Comparison of ENCODE assay signal across 32 mouse cellular contexts in the genomic region with DNA sequence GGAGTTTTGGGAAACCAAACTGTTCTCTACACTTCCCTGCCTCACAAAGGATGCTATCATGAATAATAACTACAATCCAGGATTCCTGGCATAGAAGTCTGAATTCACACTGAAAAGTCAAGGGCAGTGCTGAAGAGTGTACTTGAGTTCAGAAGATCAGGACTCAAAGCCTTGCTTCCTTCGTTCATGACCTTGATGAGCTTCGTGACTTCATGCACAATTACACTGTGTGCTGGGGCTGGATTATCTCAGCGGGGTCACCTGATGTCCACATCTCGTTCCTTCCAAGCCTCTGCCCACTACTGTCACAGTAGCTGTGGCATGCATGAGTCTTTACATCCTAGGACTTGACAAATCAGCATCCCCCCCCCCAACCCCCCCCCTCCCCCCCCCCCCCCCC. TPM values are rescaled to one million over a fixed set of nuclear protein-coding genes. Genes with fewer than 3 reads are reported as not detected.
DNase-seq lines count a peak whose midpoint lies in the region; ATAC-seq lines count a peak whose summit lies in the region.
"Had no signal": no experiment of that assay in that cellular context is flagged by ENCODE, and none has a peak within 500 bp of the region (broad histone marks: within the 10 kb centered on the region; RNA-seq: fewer than 3 reads in every experiment).

No protein-coding gene starts in this region.

- no peak for ATAC-seq in midbrain, embryonic 15.5 days (replicated peaks)
- ATAC-seq: activated CD4-positive, CD25-positive, alpha-beta regulatory T cell, adult 4 months; forebrain, embryonic 15.5 days; intestine, postnatal 0 days had no signal

- H3K4me1 ChIP-seq in midbrain, embryonic 15.5 days, result no peaks in the 10 kb centered on the region
- H3K4me1 ChIP-seq: embryonic facial prominence, embryonic 10.5 days; embryonic facial prominence, embryonic 13.5 days; forebrain, embryonic 12.5 days; forebrain, embryonic 15.5 days; heart, embryonic 12.5 days; heart, embryonic 15.5 days; hindbrain, embryonic 10.5 days; hindbrain, embryonic 15.5 days had no signal

- H3K4me2 ChIP-seq in midbrain, embryonic 15.5 days, result no peak overlapping the region
- H3K4me2 ChIP-seq: embryonic facial prominence, embryonic 13.5 days; forebrain, embryonic 12.5 days; forebrain, embryonic 15.5 days; heart, embryonic 12.5 days; heart, embryonic 15.5 days; hindbrain, embryonic 15.5 days had no signal

- no peaks in the 10 kb centered on the region for H3K36me3 ChIP-seq in midbrain, embryonic 15.5 days (replicated peaks)
- H3K36me3 ChIP-seq: embryonic facial prominence, embryonic 10.5 days; embryonic facial prominence, embryonic 13.5 days; forebrain, embryonic 12.5 days; forebrain, embryonic 15.5 days; heart, embryonic 12.5 days; heart, embryonic 15.5 days; hindbrain, embryonic 10.5 days; hindbrain, embryonic 15.5 days had no signal

- H3K4me3 ChIP-seq in midbrain, embryonic 15.5 days, result no peak overlapping the region
- H3K4me3 ChIP-seq: embryonic facial prominence, embryonic 10.5 days; embryonic facial prominence, embryonic 13.5 days; erythroblast, embryonic 14.5 days; forebrain, embryonic 12.5 days; forebrain, embryonic 15.5 days; heart, embryonic 12.5 days; heart, embryonic 15.5 days; hindbrain, embryonic 10.5 days; hindbrain, embryonic 15.5 days had no signal

- H3K27me3 ChIP-seq in midbrain, embryonic 15.5 days (replicated peaks), result no peaks in the 10 kb centered on the region
- H3K27me3 ChIP-seq: embryonic facial prominence, embryonic 13.5 days; forebrain, embryonic 15.5 days; heart, embryonic 12.5 days; heart, embryonic 15.5 days; hindbrain, embryonic 15.5 days had no signal

- H3K9ac ChIP-seq in midbrain, embryonic 15.5 days, result no peak overlapping the region
- H3K9ac ChIP-seq: embryonic facial prominence, embryonic 13.5 days; forebrain, embryonic 12.5 days; forebrain, embryonic 15.5 days; heart, embryonic 12.5 days; heart, embryonic 15.5 days; hindbrain, embryonic 15.5 days had no signal

- no peak overlapping the region for H3K27ac ChIP-seq in midbrain, embryonic 15.5 days
- H3K27ac ChIP-seq: embryonic facial prominence, embryonic 10.5 days; embryonic facial prominence, embryonic 13.5 days; forebrain, embryonic 12.5 days; forebrain, embryonic 15.5 days; heart, embryonic 15.5 days; hindbrain, embryonic 10.5 days; hindbrain, embryonic 15.5 days had no signal

- 72% methylated on average over 4 of the region's 4 CpGs for WGBS in midbrain, embryonic 15.5 days

- no peaks in the 10 kb centered on the region for H3K9me3 ChIP-seq in midbrain, embryonic 15.5 days
- H3K9me3 ChIP-seq: embryonic facial prominence, embryonic 10.5 days; embryonic facial prominence, embryonic 13.5 days; forebrain, embryonic 12.5 days; forebrain, embryonic 15.5 days; heart, embryonic 12.5 days; heart, embryonic 15.5 days; hindbrain, embryonic 10.5 days; hindbrain, embryonic 15.5 days had no signal

- peak; percentile 77 to 79 for DNase-seq in adrenal gland, adult (ENCODE audit: inconsistent age in 2 of 2, low spot score in 1 of 2)
- DNase-seq in adrenal gland, adult 18-20 months (ENCODE audit: low spot score in 2 of 2), result no peak
- DNase-seq in heart, adult 11 months, result peak; percentile 85
- no peak for DNase-seq in heart, adult 9 months (ENCODE audit: low spot score in 2 of 2)
- DNase-seq in adipocyte (ENCODE audit: low spot score), result peak; percentile 18
- DNase-seq in adrenal gland, postnatal 36 days, result peak; percentile 45 to 64
- no peak for DNase-seq in layer of hippocampus, adult 11-12 months (ENCODE audit: low spot score)
- DNase-seq: cerebellum, adult 11 months; cerebellum, adult 2 months; cerebellum, adult 9-11 months; cerebellum, postnatal 36 days; embryo, embryonic 11 days; gastrocnemius, postnatal 10 days; gastrocnemius, postnatal 36 days; heart, postnatal 10 days; heart, postnatal 36 days; kidney, adult 2 months had no signal

RNA-seq across cellular contexts. Expression of a gene that starts 20.9 kb away (rescaled TPM):
- 1 to 10 TPM; 4.4 to 6.9 TPM for total RNA-seq in adrenal gland, adult 18-20 months (2021)
- total RNA-seq in adrenal gland, postnatal 36 days (2021), result 1 to 10 TPM; 3.2 to 3.8 TPM
- 0.40 and 0.46 TPM in 2 replicates for polyA plus RNA-seq in midbrain, embryonic 15.5 days (2015; fragmentation: Nextera tagmentation; extraction: Ambion mirVana)
- total RNA-seq: gastrocnemius, adult 18-20 months had no signal
- polyA plus RNA-seq: erythroblast, embryonic 14.5 days had no signal

RNA-seq across cellular contexts. Expression of a gene that starts 44.1 kb away (rescaled TPM):
- not detected for total RNA-seq in adrenal gland, adult 18-20 months (2021)
- not detected for total RNA-seq in adrenal gland, postnatal 36 days (2021)
- not detected in 2 replicates for polyA plus RNA-seq in midbrain, embryonic 15.5 days (2015; fragmentation: Nextera tagmentation; extraction: Ambion mirVana)
- total RNA-seq: gastrocnemius, adult 18-20 months; gastrocnemius, postnatal 10 days; gastrocnemius, postnatal 36 days; granulocyte monocyte progenitor cell, adult 5-6 weeks; heart, adult 8-10 months; heart, postnatal 10 days; heart, postnatal 36 days had no signal
- polyA plus RNA-seq: activated CD4-positive, CD25-positive, alpha-beta regulatory T cell, adult 4 months; cerebellum, adult 2 months; forebrain, embryonic 15.5 days; heart, embryonic 12.5 days had no signal

RNA-seq across cellular contexts. Expression of a gene that starts 55.2 kb away (rescaled TPM):
- total RNA-seq in adrenal gland, adult 18-20 months (2021), result 100 to 1,000 TPM; 111 to 115 TPM
- 100 to 1,000 TPM; 103 to 125 TPM for total RNA-seq in adrenal gland, postnatal 36 days (2021)
- 14.7 and 18.0 TPM in 2 replicates for polyA plus RNA-seq in midbrain, embryonic 15.5 days (2015; fragmentation: Nextera tagmentation; extraction: Ambion mirVana)

Comparison
In these comparisons a context has a peak if more than half of its experiments do, and no peak if none do; other contexts are left out.
1. DNase-seq: peak in adrenal gland, adult (2 of 2), heart, adult 11 months (single experiment), adipocyte (single experiment) and adrenal gland, postnatal 36 days (2 of 2); none in adrenal gland, adult 18-20 months (0 of 2), heart, adult 9 months (0 of 2) and layer of hippocampus, adult 11-12 months (single experiment).